Mouse (Mus musculus) ES-Bruce4 (cell line): ENCODE data around the gene Cadm2. TPM values are rescaled to one million over a fixed set of nuclear protein-coding genes. Genes with fewer than 3 reads are reported as not detected.

ENCODE experiments used
- H3K27ac ChIP-seq: 2 replicates; pipeline ENCODE4 v1.5.1; 2012; ENCODE audit warnings: low read length, inconsistent platforms; ENCODE audit not compliant: insufficient read depth
- H3K27me3 ChIP-seq: 2 replicates; pipeline ENCODE4 v1.6.1; 2012; ENCODE audit warnings: mild to moderate bottlenecking, low read length, inconsistent platforms; ENCODE audit not compliant: control insufficient read depth, poor library complexity, insufficient read depth, severe bottlenecking
- H3K36me3 ChIP-seq: 2 replicates; pipeline ENCODE4 v1.6.1; 2012; ENCODE audit warnings: inconsistent platforms, mild to moderate bottlenecking, low read length, moderate library complexity; ENCODE audit not compliant: control insufficient read depth, poor library complexity, insufficient read depth, severe bottlenecking
- H3K4me1 ChIP-seq: one replicate; pipeline ENCODE4 v1.8.1; 2011; ENCODE audit warnings: low read length; ENCODE audit not compliant: control insufficient read depth, insufficient read depth
- H3K4me3 ChIP-seq: 2 replicates; pipeline ENCODE4 v1.5.1; 2011; ENCODE audit warnings: low read depth, mild to moderate bottlenecking, low read length
- H3K9ac ChIP-seq: 2 replicates; pipeline ENCODE4 v1.6.1; 2012; ENCODE audit warnings: low read depth, mild to moderate bottlenecking, inconsistent platforms; ENCODE audit not compliant: poor library complexity, severe bottlenecking
- H3K9me3 ChIP-seq: replicated peaks from 2 replicates; pipeline ENCODE4 v1.6.1; 2012; ENCODE audit warnings: mild to moderate bottlenecking, low read length, inconsistent platforms; ENCODE audit not compliant: control insufficient read depth, poor library complexity, insufficient read depth, severe bottlenecking
- CTCF ChIP-seq: IDR thresholded peaks from one replicate; pipeline ENCODE4 v1.8.1; 2011; ENCODE audit warnings: low read depth, low read length
- EP300 ChIP-seq: IDR thresholded peaks from 2 replicates; pipeline ENCODE4 v1.6.1; 2011; ENCODE audit warnings: low read depth, low read length; ENCODE audit not compliant: insufficient read depth
- POLR2A ChIP-seq: IDR thresholded peaks from one replicate; pipeline ENCODE4 v1.8.1; 2011; ENCODE audit warnings: low read length; ENCODE audit not compliant: insufficient read depth
- polyA plus RNA-seq: library from polyadenylated mRNA; stranded (reverse); fragments of >200 nt; gene quantifications from 2 replicates; pipeline ENCODE4 v1.2.4, GENCODE M21; 2011; ENCODE audit warnings: low read depth; ENCODE audit not compliant: missing spikeins, insufficient read depth, insufficient read length

Cadm2 gene
- polyA plus RNA-seq, 1 experiment, result 1.6 TPM

- H3K27ac ChIP-seq, result no peak overlapping the region
- H3K4me1 ChIP-seq, result no peaks in the 10 kb centered on the region
- H3K36me3 ChIP-seq, result no peaks in the 10 kb centered on the region
- H3K9ac ChIP-seq, result no peak overlapping the region
- H3K4me3 ChIP-seq, result no peak overlapping the region
- no peaks in the 10 kb centered on the region for H3K27me3 ChIP-seq
- TF ChIP-seq POLR2A (no peak), EP300 (no peak), CTCF (no peak)
- H3K9me3 ChIP-seq, result no peaks in the 10 kb centered on the region
Measured at GRCm38 (mm10) chr16:67605661-67606060, 15.0 kb downstream of the Cadm2 start.

- H3K27ac ChIP-seq, result no peak overlapping the region
- TF ChIP-seq CTCF, result no peak
- no peak for TF ChIP-seq EP300
- TF ChIP-seq POLR2A, result no peak
Measured at GRCm38 (mm10) chr16:67599981-67600380, 20.7 kb downstream of the Cadm2 start.

GRCm38 (mm10) chr16:67598841-67599240 is 21.9 kb downstream of the Cadm2 start:
- no peak overlapping the region for H3K4me3 ChIP-seq
- no peak overlapping the region for H3K9ac ChIP-seq
- H3K4me1 ChIP-seq, result no peaks in the 10 kb centered on the region
- H3K36me3 ChIP-seq, result no peaks in the 10 kb centered on the region
- TF ChIP-seq EP300 (no peak), POLR2A (no peak), CTCF (no peak)
- no peaks in the 10 kb centered on the region for H3K9me3 ChIP-seq
- no peak overlapping the region for H3K27ac ChIP-seq
- no peaks in the 10 kb centered on the region for H3K27me3 ChIP-seq

More at GRCm38 (mm10) chr16:67599981-67600380, 20.7 kb downstream of the Cadm2 start:
- H3K4me1 ChIP-seq, result no peaks in the 10 kb centered on the region
- H3K36me3 ChIP-seq, result no peaks in the 10 kb centered on the region
- H3K9ac ChIP-seq, result no peak overlapping the region
- no peaks in the 10 kb centered on the region for H3K9me3 ChIP-seq
- H3K4me3 ChIP-seq, result no peak overlapping the region
- H3K27me3 ChIP-seq, result no peaks in the 10 kb centered on the region

DNA sequence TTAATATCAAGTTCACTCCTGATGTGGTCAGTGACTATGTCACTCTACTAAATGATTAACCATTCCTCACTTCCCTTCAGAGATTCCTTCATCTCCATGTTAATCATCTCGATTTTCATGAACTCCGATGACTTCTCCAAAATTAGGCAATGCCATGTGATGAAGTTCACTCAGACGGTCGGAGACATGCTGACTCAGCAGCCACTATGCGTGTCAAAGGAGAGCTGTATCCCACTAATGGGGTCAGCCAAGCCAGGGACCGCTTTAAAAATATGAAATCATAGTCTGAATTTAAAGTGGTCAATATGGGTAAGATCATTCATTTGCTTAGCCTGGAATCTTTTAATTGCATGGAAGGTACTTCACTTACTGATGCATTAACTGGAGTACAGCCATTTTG is 29.7 kb downstream of the Cadm2 start:
- H3K36me3 ChIP-seq, result no peaks in the 10 kb centered on the region
- TF ChIP-seq CTCF (no peak), EP300 (no peak), POLR2A (no peak)
- no peak overlapping the region for H3K4me3 ChIP-seq

GRCm38 (mm10) chr16:67578842-67579517 is 41.7 kb downstream of the Cadm2 start:
- no peaks in the 10 kb centered on the region for H3K4me1 ChIP-seq
- no peaks in the 10 kb centered on the region for H3K9me3 ChIP-seq
- H3K27me3 ChIP-seq, result no peaks in the 10 kb centered on the region
- TF ChIP-seq POLR2A (no peak), EP300 (no peak), CTCF (no peak)
- no peak overlapping the region for H3K9ac ChIP-seq
- no peak overlapping the region for H3K27ac ChIP-seq
- H3K36me3 ChIP-seq, result no peaks in the 10 kb centered on the region
- H3K4me3 ChIP-seq, result no peak overlapping the region

More for the DNA sequence above, 29.7 kb downstream of the Cadm2 start:
- Histone ChIP-seq H3K4me1 (no peaks in the 10 kb centered on the region), H3K27ac (no peak overlapping the region), H3K9me3 (no peaks in the 10 kb centered on the region), H3K27me3 (no peaks in the 10 kb centered on the region), H3K9ac (no peak overlapping the region)

GRCm38 (mm10) chr16:67575557-67575956 is 45.2 kb downstream of the Cadm2 start:
- H3K27ac ChIP-seq, result no peak overlapping the region
- no peaks in the 10 kb centered on the region for H3K36me3 ChIP-seq
- H3K27me3 ChIP-seq, result no peaks in the 10 kb centered on the region
- no peak overlapping the region for H3K9ac ChIP-seq
- TF ChIP-seq POLR2A (no peak), CTCF (no peak), EP300 (no peak)
- H3K9me3 ChIP-seq, result no peaks in the 10 kb centered on the region
- H3K4me3 ChIP-seq, result no peak overlapping the region
- no peaks in the 10 kb centered on the region for H3K4me1 ChIP-seq
